Mouse (Mus musculus) forebrain, embryonic 13.5 days (tissue): ENCODE measurements at regions not wholly inside any gene's neighbourhood (a gene's known extent, or its start where the extent isn't known, plus 50 kb on each side); places are given as distances from the start of the nearest gene placed in this dataset.

Source experiments
- ATAC-seq: fragments of 200-750 bp; cut with Nextera tagmentation; 2 replicates; pipeline ENCODE4 v1.8.0; 2017
- H3K27ac ChIP-seq: fragments of 300-500 bp; sonication (generic); 2 replicates; pipeline ENCODE4 v1.5.1; 2015; ENCODE audit warnings: inconsistent platforms, mild to moderate bottlenecking, moderate library complexity
- H3K27me3 ChIP-seq: fragments of 300-500 bp; sonication (generic); 2 replicates; pipeline ENCODE4 v1.6.1; 2015; ENCODE audit warnings: mild to moderate bottlenecking, inconsistent platforms
- H3K36me3 ChIP-seq: fragments of 300-500 bp; sonication (generic); 2 replicates; pipeline ENCODE4 v1.6.1; 2015; ENCODE audit warnings: mild to moderate bottlenecking, inconsistent platforms; ENCODE audit not compliant: poor library complexity, severe bottlenecking
- H3K4me1 ChIP-seq: fragments of 300-500 bp; sonication (generic); 2 replicates; pipeline ENCODE4 v1.6.1; 2015; ENCODE audit warnings: inconsistent platforms
- H3K4me2 ChIP-seq: fragments of 300-500 bp; sonication (generic); 2 replicates; pipeline ENCODE4 v1.6.1; 2015; ENCODE audit warnings: inconsistent platforms, mild to moderate bottlenecking, moderate library complexity
- H3K4me3 ChIP-seq: fragments of 300-500 bp; sonication (generic); 2 replicates; pipeline ENCODE4 v1.5.1; 2015; ENCODE audit warnings: mild to moderate bottlenecking, inconsistent platforms
- H3K9ac ChIP-seq: fragments of 300-500 bp; sonication (generic); 2 replicates; pipeline ENCODE4 v1.6.1; 2015; ENCODE audit warnings: mild to moderate bottlenecking, inconsistent platforms
- H3K9me3 ChIP-seq: fragments of 300-500 bp; sonication (generic); replicated peaks from 2 replicates; pipeline ENCODE4 v1.6.1; 2016; ENCODE audit warnings: inconsistent platforms
- WGBS: fragments of 180-500 bp; shearing (Covaris S2); methylation state at CpG from one replicate; pipeline ENCODE4 v1.1.7; 2015; 5-methylcytosine and 5-hydroxymethylcytosine counted together

DNA sequence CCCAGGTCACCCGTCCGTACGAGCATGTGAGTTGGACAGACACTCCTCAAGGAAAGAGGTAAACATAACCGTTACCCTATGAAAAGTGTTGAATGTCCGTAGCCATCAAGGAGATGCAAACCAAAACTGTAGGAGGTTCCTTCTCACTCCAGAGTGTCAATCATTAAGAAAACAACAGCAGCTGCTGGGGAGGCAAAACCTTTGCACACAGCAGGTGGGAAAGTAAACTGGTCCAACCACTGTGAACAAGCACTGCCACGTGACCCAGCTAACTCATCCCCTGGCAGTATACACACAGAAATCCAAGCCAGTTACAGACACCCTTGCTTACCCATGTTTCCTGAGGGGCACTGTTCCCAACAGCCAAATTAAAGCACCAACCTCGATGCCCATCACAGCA lies 54.7 kb upstream of the Irx5 start:
- Histone ChIP-seq H3K27ac (no peak overlapping the region), H3K4me2 (no peak overlapping the region), H3K9me3 (no peaks in the 10 kb centered on the region; the same call in 1 of the 2 replicates), H3K9ac (no peak overlapping the region), H3K4me1 (no peaks in the 10 kb centered on the region), H3K36me3 (no peaks in the 10 kb centered on the region), H3K27me3 (no peaks in the 10 kb centered on the region), H3K4me3 (no peak overlapping the region)
- no peak for ATAC-seq
- 81% methylated on average over 7 of the region's 7 CpGs for WGBS

DNA sequence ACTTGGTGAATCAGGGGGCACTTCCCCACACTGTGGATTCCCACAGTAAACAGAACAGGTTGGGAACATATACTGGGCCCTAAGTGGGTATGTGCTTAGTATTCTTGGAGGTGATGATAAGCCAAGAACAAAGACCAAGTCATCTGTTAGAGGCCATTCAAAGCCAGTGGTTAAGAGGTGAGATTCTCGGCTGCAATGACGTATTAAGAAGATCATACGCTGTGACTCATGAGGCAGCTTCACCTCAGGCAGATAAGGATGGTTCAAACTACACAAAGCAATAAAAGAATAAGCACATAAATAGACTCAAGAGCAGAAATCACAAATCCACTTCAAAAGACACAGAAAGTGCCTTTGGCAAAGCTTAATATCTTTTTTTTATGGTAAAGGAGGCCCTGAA lies 56.4 kb upstream of the Irx5 start:
- Histone ChIP-seq H3K9me3 (no peaks in the 10 kb centered on the region; the same call in 1 of the 2 replicates), H3K36me3 (no peaks in the 10 kb centered on the region), H3K27ac (no peak overlapping the region), H3K4me1 (no peaks in the 10 kb centered on the region), H3K27me3 (peaks cover 5% of the 10 kb centered on the region; the same call in 1 of the 2 replicates), H3K4me3 (no peak overlapping the region), H3K9ac (no peak overlapping the region), H3K4me2 (no peak overlapping the region)
- no peak for ATAC-seq
- WGBS: 92% methylated on average over 3 of the region's 3 CpGs

DNA sequence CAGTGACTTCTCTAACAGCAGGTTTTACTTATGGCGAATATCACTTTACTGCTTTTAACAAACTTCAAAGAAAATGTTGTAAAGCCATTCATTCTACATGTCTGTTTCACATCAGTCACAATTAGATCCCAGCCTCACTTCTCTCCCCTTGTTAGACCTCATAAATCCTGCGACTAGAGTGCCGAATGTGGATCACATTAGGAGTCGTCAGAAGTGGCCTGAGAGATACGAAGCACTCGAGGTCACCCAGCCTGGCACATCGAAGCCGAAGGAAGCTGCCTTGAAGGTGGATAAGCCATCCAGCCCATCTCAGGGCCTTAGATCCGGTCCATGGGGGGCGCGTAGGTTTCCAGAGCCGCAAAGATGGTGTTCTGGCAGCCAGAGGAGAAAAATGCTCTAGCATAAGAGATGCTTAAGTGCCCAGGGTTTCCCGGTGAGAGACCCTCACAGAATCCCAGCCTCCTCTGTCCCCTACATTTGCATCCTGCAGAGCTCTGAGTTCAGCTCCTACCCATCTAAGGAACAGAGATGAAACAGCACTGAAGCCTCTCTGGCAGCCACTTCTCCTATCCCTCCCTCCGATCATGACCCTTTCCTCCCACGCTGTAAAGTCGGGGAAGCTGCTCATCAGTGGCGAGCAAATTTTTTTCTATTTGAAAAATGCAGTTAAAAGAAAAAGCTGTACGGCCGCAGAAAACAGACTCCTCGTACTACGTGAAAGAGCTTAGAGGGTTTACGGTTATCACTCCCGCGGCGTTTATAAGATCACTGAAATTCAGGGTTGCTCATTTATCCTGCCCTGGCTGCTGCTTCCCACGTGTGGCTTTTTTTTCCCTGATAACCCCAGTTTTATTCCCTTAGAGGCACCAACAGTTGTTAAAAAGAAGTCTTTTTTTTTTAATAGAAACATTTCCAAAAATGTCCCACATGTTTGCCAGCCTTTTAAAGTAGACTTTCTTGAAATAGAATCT lies 70.3 kb upstream of the Irx5 start:
- Histone ChIP-seq H3K4me3 (no peak overlapping the region), H3K27me3 (peaks cover 6% of the 10 kb centered on the region), H3K36me3 (no peaks in the 10 kb centered on the region), H3K9me3 (no peaks in the 10 kb centered on the region), H3K4me1 (no peaks in the 10 kb centered on the region), H3K4me2 (no peak overlapping the region), H3K27ac (no peak overlapping the region), H3K9ac (no peak overlapping the region)
- ATAC-seq: no peak
- WGBS: 82% methylated on average over 26 of the region's 26 CpGs

DNA sequence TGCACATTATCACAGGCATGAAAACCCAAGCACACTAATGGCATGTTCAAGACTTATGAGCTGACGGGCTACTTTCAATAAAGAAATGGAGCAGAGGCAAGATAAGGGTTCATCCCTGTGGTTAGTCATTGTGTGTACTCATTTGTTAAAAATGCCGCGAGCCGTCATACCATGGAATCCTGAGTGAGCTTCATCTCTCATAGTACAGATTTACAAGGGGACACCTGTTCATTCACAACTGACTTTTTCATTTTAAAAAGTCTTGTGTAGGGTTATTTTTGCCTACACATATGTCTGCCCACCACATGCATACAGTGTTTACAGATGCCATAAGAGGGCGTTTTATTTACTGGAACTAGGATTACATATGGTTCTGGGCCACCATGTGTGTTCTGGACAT lies 81.7 kb upstream of the Irx5 start:
- ATAC-seq: no peak
- 92% methylated on average over 5 of the region's 5 CpGs for WGBS
- Histone ChIP-seq H3K36me3 (no peaks in the 10 kb centered on the region), H3K4me2 (no peak overlapping the region), H3K27me3 (peaks cover 5% of the 10 kb centered on the region; the same call in 1 of the 2 replicates), H3K4me3 (no peak overlapping the region), H3K9ac (no peak overlapping the region), H3K4me1 (no peaks in the 10 kb centered on the region), H3K27ac (no peak overlapping the region), H3K9me3 (no peaks in the 10 kb centered on the region)

DNA sequence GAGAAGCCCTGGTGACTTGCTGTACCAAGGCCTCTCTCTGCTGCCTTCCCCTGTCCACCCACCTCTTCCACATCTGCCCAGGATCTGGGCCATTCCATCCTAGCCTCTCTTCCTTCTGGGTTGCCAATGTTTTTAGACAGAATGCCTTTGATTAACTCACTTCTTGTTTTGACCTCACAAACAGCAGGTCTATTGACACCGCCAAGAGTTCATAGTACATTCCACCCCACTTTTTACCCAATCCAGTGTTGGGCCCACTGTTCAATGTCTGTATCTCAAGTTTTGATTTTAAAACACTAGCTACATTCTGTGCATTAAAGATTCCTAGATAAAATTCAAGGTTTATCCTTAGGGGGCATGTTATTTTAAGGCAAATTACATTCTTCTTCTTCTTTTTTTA lies 84.7 kb upstream of the Irx5 start:
- H3K4me1 ChIP-seq: no peaks in the 10 kb centered on the region
- H3K4me3 ChIP-seq: no peak overlapping the region
- H3K9ac ChIP-seq: no peak overlapping the region
- no peak overlapping the region for H3K4me2 ChIP-seq
- 95% methylated on average over 1 of the region's 1 CpGs for WGBS
- peaks cover 6% of the 10 kb centered on the region; the same call in 1 of the 2 replicates for H3K9me3 ChIP-seq
- H3K36me3 ChIP-seq: no peaks in the 10 kb centered on the region
- H3K27ac ChIP-seq: no peak overlapping the region
- H3K27me3 ChIP-seq: peaks cover 5% of the 10 kb centered on the region; the same call in 1 of the 2 replicates
- ATAC-seq: no peak

DNA sequence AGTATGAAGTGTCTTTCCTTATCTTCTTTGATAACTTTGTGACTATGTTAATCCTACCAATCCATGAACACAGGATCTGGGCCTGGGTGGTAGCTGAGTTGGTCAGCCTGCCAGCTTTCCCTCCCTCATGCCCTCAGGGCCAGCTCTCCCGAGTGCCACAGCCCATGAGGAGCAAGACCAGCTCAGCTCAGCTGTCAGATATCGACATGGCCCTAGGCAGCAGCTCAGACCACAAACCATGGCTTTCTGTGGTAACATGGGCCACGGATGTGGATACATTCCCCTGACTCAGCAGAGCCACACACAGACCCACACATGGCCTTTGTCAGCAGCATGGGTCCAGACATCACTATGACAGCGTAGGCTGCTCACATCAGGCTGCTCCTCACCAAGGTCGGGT lies 85.4 kb upstream of the Irx5 start:
- ATAC-seq: no peak
- Histone ChIP-seq H3K4me3 (no peak overlapping the region), H3K9ac (no peak overlapping the region), H3K4me1 (no peaks in the 10 kb centered on the region), H3K9me3 (peaks cover 6% of the 10 kb centered on the region; the same call in 1 of the 2 replicates), H3K27me3 (peaks cover 5% of the 10 kb centered on the region; the same call in 1 of the 2 replicates), H3K4me2 (no peak overlapping the region), H3K36me3 (no peaks in the 10 kb centered on the region), H3K27ac (no peak overlapping the region)
- 85% methylated on average over 5 of the region's 5 CpGs for WGBS

DNA sequence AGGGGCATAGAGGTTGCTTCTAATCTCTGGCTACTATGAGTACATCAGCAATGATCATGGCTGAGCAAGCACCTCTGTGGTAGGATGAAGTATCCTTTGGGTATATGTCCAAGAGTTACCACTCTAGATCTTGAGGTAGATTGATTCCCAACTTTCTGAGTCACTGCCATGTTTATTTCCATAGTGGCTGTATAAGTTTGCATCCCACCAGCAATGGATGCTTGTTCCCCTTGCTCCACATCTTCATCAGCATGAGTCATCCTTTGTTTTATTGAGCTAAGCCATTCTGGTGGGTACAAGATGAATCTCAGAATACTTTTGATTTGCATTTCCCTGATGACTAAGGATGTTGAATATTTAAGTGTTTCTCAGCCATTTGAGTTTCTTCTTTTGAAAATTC lies 86.8 kb upstream of the Irx5 start:
- H3K9ac ChIP-seq: no peak overlapping the region
- H3K9me3 ChIP-seq: peaks cover 6% of the 10 kb centered on the region; the same call in 1 of the 2 replicates
- no peak for ATAC-seq
- H3K4me2 ChIP-seq: no peak overlapping the region
- no peak overlapping the region for H3K4me3 ChIP-seq
- no peak overlapping the region for H3K27ac ChIP-seq
- peaks cover 5% of the 10 kb centered on the region; the same call in 1 of the 2 replicates for H3K27me3 ChIP-seq
- H3K4me1 ChIP-seq: no peaks in the 10 kb centered on the region
- no peaks in the 10 kb centered on the region for H3K36me3 ChIP-seq

DNA sequence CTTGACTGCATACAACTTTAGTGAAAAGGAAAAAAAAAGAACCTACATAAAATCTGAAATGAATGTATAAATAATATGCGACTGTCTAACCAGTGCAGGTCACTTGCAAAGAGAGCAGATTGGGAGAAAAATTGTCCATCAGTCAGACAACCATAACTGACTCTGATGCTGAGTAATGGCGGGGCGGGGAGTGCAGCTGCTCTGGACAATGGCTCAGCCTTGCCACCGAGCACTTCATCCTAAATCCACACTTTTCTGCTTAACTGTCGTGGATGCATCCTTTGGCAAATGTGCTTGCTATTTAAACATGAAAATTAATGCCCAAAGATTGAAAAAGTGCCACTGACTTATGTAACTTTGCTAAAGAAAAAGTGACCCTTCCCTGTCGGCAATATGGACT lies 90.0 kb upstream of the Irx5 start:
- H3K27ac ChIP-seq: no peak overlapping the region
- no peak overlapping the region for H3K4me2 ChIP-seq
- no peak overlapping the region for H3K9ac ChIP-seq
- 81% methylated on average over 6 of the region's 6 CpGs for WGBS
- peaks cover 6% of the 10 kb centered on the region; the same call in 1 of the 2 replicates for H3K9me3 ChIP-seq
- no peak overlapping the region for H3K4me3 ChIP-seq
- no peaks in the 10 kb centered on the region for H3K36me3 ChIP-seq
- no peaks in the 10 kb centered on the region for H3K4me1 ChIP-seq
- no peak for ATAC-seq
- H3K27me3 ChIP-seq: peaks cover 10% of the 10 kb centered on the region; the same call in 1 of the 2 replicates

DNA sequence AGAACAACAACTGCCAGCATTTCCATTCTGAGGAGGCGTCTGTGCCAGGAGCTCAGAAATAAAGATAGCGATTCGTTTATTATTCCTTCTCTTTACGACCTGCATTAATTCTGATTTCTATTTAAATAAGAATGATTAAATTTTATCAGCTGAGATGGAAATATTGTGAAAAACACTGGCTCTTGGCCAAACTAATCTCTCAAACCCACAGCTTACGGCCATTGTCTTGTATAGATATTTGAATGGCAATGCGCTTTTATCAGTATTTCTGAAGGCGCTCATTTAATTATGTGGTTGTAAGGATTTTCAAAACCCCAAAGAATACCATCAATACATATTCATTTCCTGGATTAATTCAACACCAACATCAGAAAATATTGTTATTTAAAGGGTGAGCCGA lies 97.4 kb upstream of the Irx5 start:
- WGBS: 70% methylated on average over 8 of the region's 8 CpGs
- H3K9ac ChIP-seq: no peak overlapping the region

DNA sequence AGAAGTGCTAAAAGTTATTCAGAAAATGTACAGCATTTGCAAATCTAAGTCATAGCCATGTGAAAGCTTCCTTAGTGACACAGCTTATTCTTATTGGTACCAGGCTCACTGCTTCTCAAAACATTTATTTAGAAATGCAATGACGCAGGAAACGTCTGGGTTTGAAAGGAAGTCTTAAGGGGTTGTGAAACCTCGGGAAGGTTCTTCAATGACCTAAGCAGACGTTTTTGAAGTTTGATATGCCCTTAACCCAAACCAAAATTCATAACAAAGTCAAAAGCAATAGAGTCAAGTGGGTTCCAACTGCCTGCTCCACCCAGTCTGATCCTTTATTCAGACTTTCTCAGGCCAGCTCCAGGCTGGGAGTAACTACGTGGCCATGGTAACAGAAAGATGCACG lies 99.2 kb upstream of the Irx5 start:
- Histone ChIP-seq H3K4me1 (peaks cover 4% of the 10 kb centered on the region), H3K27ac (no peak overlapping the region), H3K4me2 (no peak overlapping the region), H3K9me3 (no peaks in the 10 kb centered on the region), H3K27me3 (peaks cover 20% of the 10 kb centered on the region), H3K4me3 (no peak overlapping the region), H3K36me3 (no peaks in the 10 kb centered on the region), H3K9ac (no peak overlapping the region)
- 74% methylated on average over 6 of the region's 6 CpGs for WGBS
- no peak for ATAC-seq

More for the DNA sequence above, 97.4 kb upstream of the Irx5 start:
- Histone ChIP-seq H3K4me1 (no peaks in the 10 kb centered on the region), H3K27me3 (peaks cover 20% of the 10 kb centered on the region), H3K9me3 (no peaks in the 10 kb centered on the region), H3K36me3 (no peaks in the 10 kb centered on the region), H3K4me3 (no peak overlapping the region), H3K27ac (no peak overlapping the region), H3K4me2 (no peak overlapping the region)
- no peak for ATAC-seq

DNA sequence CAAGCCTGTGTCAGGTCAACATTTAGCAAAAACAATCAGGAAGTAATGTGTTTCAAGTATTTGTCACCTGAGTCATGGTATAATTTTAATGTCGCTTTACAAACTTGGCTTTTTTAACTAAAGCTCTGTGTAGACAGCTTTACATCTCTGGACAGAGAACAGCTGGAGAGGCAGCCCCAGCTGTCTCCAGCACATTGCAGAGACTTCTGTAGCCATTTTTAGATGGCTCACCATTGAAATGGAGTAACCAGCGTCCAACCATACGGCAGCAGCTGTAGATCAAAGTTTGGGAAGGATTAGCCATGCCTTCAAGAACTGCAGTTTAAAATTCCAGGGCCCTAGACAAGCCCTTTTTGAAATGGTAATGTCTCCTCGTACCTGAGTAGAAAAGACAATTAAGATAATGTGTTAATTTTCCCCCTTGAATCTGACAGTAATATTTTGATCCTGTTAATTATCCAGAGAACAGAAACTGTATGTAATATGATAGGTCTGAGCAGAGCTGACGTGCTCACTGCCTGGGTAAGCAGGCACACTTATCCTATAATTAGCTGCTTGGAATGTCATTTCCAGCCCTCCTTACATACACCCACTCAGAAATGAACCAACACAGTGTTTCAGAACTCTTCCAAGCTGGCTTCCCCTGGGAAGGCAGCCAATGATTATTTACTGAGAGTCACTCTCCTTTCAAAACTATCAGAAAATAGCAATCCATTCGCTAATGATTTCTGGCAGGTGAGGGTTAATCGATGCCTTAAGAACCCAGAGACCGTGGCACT lies 104.6 kb upstream of the Irx5 start:
- Histone ChIP-seq H3K9ac (no peak overlapping the region), H3K4me1 (peaks cover 15% of the 10 kb centered on the region), H3K4me3 (no peak overlapping the region), H3K36me3 (no peaks in the 10 kb centered on the region), H3K4me2 (no peak overlapping the region), H3K27ac (peak overlapping the region; percentile 20; the same call in 1 of the 2 replicates), H3K27me3 (peaks cover 32% of the 10 kb centered on the region), H3K9me3 (no peaks in the 10 kb centered on the region)
- peak; percentile 85; the same call in 1 of the 2 replicates for ATAC-seq
- WGBS: 32% methylated on average over 8 of the region's 8 CpGs

DNA sequence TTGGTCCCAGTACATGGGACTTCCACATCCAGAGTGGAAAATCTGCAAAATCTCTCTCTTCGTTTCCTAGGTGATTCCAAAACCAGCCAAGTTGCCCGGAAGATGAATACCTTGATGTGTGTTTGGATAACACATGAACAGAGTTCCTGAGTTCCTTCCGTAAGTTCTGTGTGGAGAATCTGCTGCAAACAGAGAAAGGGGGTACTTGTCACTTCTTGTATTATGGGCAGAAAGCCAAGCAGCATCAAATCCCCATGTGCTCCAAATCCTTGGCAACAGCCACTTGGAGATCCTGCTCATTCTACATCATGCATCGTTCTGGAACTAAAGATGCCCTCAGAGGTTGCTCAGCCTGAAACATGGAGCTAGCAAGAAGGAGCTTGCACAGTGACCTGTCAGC lies 111.1 kb upstream of the Irx5 start:
- Histone ChIP-seq H3K9me3 (no peaks in the 10 kb centered on the region), H3K36me3 (no peaks in the 10 kb centered on the region), H3K27ac (no peak overlapping the region), H3K4me3 (no peak overlapping the region), H3K4me2 (no peak overlapping the region), H3K27me3 (peaks cover 28% of the 10 kb centered on the region), H3K9ac (no peak overlapping the region), H3K4me1 (no peaks in the 10 kb centered on the region)
- 77% methylated on average over 4 of the region's 4 CpGs for WGBS
- ATAC-seq: no peak
